Mouse (Mus musculus) kidney, postnatal 25 days (tissue): Measurements from ENCODE around the gene Psd.

Experiments used
- DNase-seq, 2 experiments: peaks; one replicate each; pipeline ENCODE4 v3.0.0; 2021; ENCODE audit warnings: mixed read lengths in 2 of 2

Gene Psd

GRCm38 (mm10) chr19:46320076-46320785, 6.7 kb downstream of the Psd start:
- DNase-seq: no peak

- DNase-seq: peak; percentile 63 to 78
These were observed 8.2 kb downstream of the Psd start for GRCm38 (mm10) chr19:46318586-46319378.

- DNase-seq: peak in 1 of 2 experiments; percentile 38
These were observed 8.9 kb downstream of the Psd start for GRCm38 (mm10) chr19:46318031-46318471.

GRCm38 (mm10) chr19:46317546-46317885, 9.4 kb downstream of the Psd start:
- peak in 1 of 2 experiments; percentile 20 for DNase-seq

GRCm38 (mm10) chr19:46316846-46317545, 10.0 kb downstream of the Psd start:
- peak in 1 of 2 experiments; percentile 30 for DNase-seq

GRCm38 (mm10) chr19:46315752-46316610, 11.0 kb downstream of the Psd start:
- no peak for DNase-seq

GRCm38 (mm10) chr19:46314872-46315742, 11.8 kb downstream of the Psd start:
- peak in 1 of 2 experiments; percentile 31 for DNase-seq

GRCm38 (mm10) chr19:46314151-46314601, 12.8 kb downstream of the Psd start:
- DNase-seq: peak; percentile 51 to 66

GRCm38 (mm10) chr19:46313591-46313990, 13.4 kb downstream of the Psd start:
- DNase-seq: peak in 1 of 2 experiments; percentile 30

- peak in 1 of 2 experiments; percentile 22 for DNase-seq
These were observed 13.8 kb downstream of the Psd start for GRCm38 (mm10) chr19:46313116-46313515.

GRCm38 (mm10) chr19:46312566-46312965, 14.4 kb downstream of the Psd start:
- DNase-seq: peak in 1 of 2 experiments; percentile 32

GRCm38 (mm10) chr19:46311341-46311740, 15.6 kb downstream of the Psd start:
- no peak for DNase-seq

- no peak for DNase-seq
These were observed 16.6 kb downstream of the Psd start for GRCm38 (mm10) chr19:46310312-46310865.

GRCm38 (mm10) chr19:46309651-46310305, 17.2 kb downstream of the Psd start:
- peak in 1 of 2 experiments; percentile 32 for DNase-seq

GRCm38 (mm10) chr19:46308706-46309435, 18.1 kb downstream of the Psd start:
- DNase-seq: peak; percentile 89 to 94

- DNase-seq: peak in 1 of 2 experiments; percentile 38
These were observed 18.7 kb downstream of the Psd start for GRCm38 (mm10) chr19:46308303-46308702.

- peak in 1 of 2 experiments; percentile 30 for DNase-seq
These were observed 19.2 kb downstream of the Psd start for GRCm38 (mm10) chr19:46307781-46308180.

GRCm38 (mm10) chr19:46306751-46307289, 20.1 kb downstream of the Psd start:
- DNase-seq: peak in 1 of 2 experiments; percentile 40

GRCm38 (mm10) chr19:46306268-46306610, 20.7 kb downstream of the Psd start:
- DNase-seq: peak in 1 of 2 experiments; percentile 30
